Comparison of ENCODE assay signal across 24 mouse cellular contexts in the genomic region with DNA sequence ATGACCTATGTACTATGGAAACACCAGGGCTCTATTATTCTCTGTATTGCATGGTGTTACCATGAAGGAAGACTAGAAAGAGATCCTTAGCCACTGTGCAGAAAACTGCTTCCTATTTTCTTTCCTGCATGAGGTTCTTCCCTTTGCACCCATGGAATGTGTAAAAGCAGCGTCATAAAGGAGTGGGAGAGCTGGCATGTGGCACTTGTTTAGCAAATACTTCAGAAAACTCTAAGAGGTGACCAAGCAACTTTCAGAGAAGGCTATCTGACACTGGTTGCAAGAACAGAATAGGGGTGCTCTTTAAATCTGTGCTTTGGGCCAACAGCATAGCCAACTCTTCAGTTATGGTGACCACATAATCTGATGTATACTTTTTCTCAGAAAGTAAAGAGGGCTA. TPM values are rescaled to one million over a fixed set of nuclear protein-coding genes. Genes with fewer than 3 reads are reported as not detected.
A peak's percentile ranks its signal among the peaks of the same experiment; 100 is the strongest.
DNase-seq lines count a peak whose midpoint lies in the region; ATAC-seq and TF ChIP-seq lines count a peak whose summit lies in the region.
"Had no signal": no experiment of that assay in that cellular context is flagged by ENCODE, and none has a peak within 500 bp of the region (broad histone marks: within the 10 kb centered on the region; RNA-seq: fewer than 3 reads in every experiment).

No protein-coding gene starts in this region.

- peak overlapping the region; percentile 33; the same call in 1 of the 2 replicates for H3K27ac ChIP-seq in limb, embryonic 15.5 days
- H3K27ac ChIP-seq in limb, embryonic 10.5 days, result no peak overlapping the region
- H3K27ac ChIP-seq: embryonic facial prominence, embryonic 12.5 days; embryonic facial prominence, embryonic 15.5 days; heart, adult 2 months; heart, embryonic 10.5 days; heart, embryonic 13.5 days; hindbrain, embryonic 12.5 days; hindbrain, embryonic 15.5 days had no signal

- H3K9ac ChIP-seq in limb, embryonic 15.5 days, result no peak overlapping the region
- H3K9ac ChIP-seq: embryonic facial prominence, embryonic 12.5 days; embryonic facial prominence, embryonic 15.5 days; heart, embryonic 13.5 days; hindbrain, embryonic 12.5 days; hindbrain, embryonic 15.5 days had no signal

- H3K4me2 ChIP-seq in limb, embryonic 15.5 days, result no peak overlapping the region
- H3K4me2 ChIP-seq: embryonic facial prominence, embryonic 12.5 days; embryonic facial prominence, embryonic 15.5 days; heart, embryonic 13.5 days; hindbrain, embryonic 12.5 days; hindbrain, embryonic 15.5 days had no signal

- H3K9me3 ChIP-seq in limb, embryonic 15.5 days, result no peaks in the 10 kb centered on the region
- no peaks in the 10 kb centered on the region for H3K9me3 ChIP-seq in limb, embryonic 10.5 days (replicated peaks)
- H3K9me3 ChIP-seq: embryonic facial prominence, embryonic 12.5 days; embryonic facial prominence, embryonic 15.5 days; heart, embryonic 10.5 days; heart, embryonic 13.5 days; hindbrain, embryonic 12.5 days; hindbrain, embryonic 15.5 days had no signal

- peaks cover 30% of the 10 kb centered on the region for H3K36me3 ChIP-seq in limb, embryonic 15.5 days
- H3K36me3 ChIP-seq in limb, embryonic 10.5 days, result peaks cover 69% of the 10 kb centered on the region

- WGBS in limb, embryonic 15.5 days, result 58% methylated on average over 1 of the region's 1 CpGs
- WGBS in limb, embryonic 10.5 days, result 95% methylated on average over 1 of the region's 1 CpGs
- WGBS in lung, adult 2 months, result 54% methylated on average over 1 of the region's 1 CpGs

- no peak for ATAC-seq in limb, embryonic 15.5 days (ENCODE audit: insufficient number of reproducible peaks, low FRiP score, low TSS enrichment, low read depth)
- ATAC-seq: activated CD4-positive, CD25-positive, alpha-beta regulatory T cell, adult 4 months; CD4-positive, CD25-positive, alpha-beta regulatory T cell, adult 4 months; forebrain, embryonic 16.5 days had no signal

- H3K27me3 ChIP-seq in limb, embryonic 15.5 days, result no peaks in the 10 kb centered on the region
- H3K27me3 ChIP-seq in limb, embryonic 10.5 days (ENCODE audit: low read depth, poor library complexity, severe bottlenecking), result no peaks in the 10 kb centered on the region
- H3K27me3 ChIP-seq: embryonic facial prominence, embryonic 12.5 days; embryonic facial prominence, embryonic 15.5 days; heart, embryonic 13.5 days; hindbrain, embryonic 12.5 days; hindbrain, embryonic 15.5 days had no signal

- no peak for TF ChIP-seq CTCF in lung, adult 2 months (IDR thresholded peaks at IDR 0.05; ENCODE audit: insufficient read depth, low read length)

- H3K4me1 ChIP-seq in limb, embryonic 15.5 days, result no peaks in the 10 kb centered on the region
- no peaks in the 10 kb centered on the region for H3K4me1 ChIP-seq in limb, embryonic 10.5 days
- H3K4me1 ChIP-seq in lung, adult 2 months (ENCODE audit: control insufficient read depth, insufficient read depth, low read length), result peaks cover 4% of the 10 kb centered on the region; the same call in 1 of the 2 replicates
- H3K4me1 ChIP-seq: embryonic facial prominence, embryonic 12.5 days; embryonic facial prominence, embryonic 15.5 days; hindbrain, embryonic 12.5 days had no signal

- TF ChIP-seq POLR2A in lung, adult 2 months (IDR thresholded peaks at IDR 0.05; ENCODE audit: borderline replicate concordance, extremely low read depth, low read depth, low read length), result no peak

- H3K4me3 ChIP-seq in limb, embryonic 15.5 days, result no peak overlapping the region
- H3K4me3 ChIP-seq in limb, embryonic 10.5 days, result no peak overlapping the region
- no peak overlapping the region for H3K4me3 ChIP-seq in lung, adult 2 months (replicated peaks; ENCODE audit: extremely low read depth, low read depth, low read length)
- H3K4me3 ChIP-seq: embryonic facial prominence, embryonic 12.5 days; embryonic facial prominence, embryonic 15.5 days; heart, adult 2 months; heart, embryonic 10.5 days; heart, embryonic 13.5 days; hindbrain, embryonic 12.5 days; hindbrain, embryonic 15.5 days had no signal

- DNase-seq in limb, embryonic 10.5 days (ENCODE audit: low spot score), result no peak
- DNase-seq in lung, postnatal 10 days, result peak; percentile 25
- no peak for DNase-seq in lung, adult 2 months
- DNase-seq in lung, postnatal 36 days, result peak; percentile 74
- DNase-seq in embryo, embryonic 11 days, result no peak
- DNase-seq: adrenal gland, adult 8-10 months; adrenal gland, postnatal 36 days; cerebellum, adult 18-20 months; cerebellum, adult 9-10 months; cerebellum, postnatal 14 days; gastrocnemius, postnatal 10 days; gastrocnemius, postnatal 36 days; heart, adult 2 months; heart, postnatal 14 days had no signal

RNA-seq across cellular contexts. Expression of a gene that starts 52.4 kb away (rescaled TPM):
- polyA plus RNA-seq in limb, embryonic 15.5 days (2015; fragmentation: Nextera tagmentation; extraction: Ambion mirVana), result 59.8 and 67.2 TPM in 2 replicates
- 136 and 140 TPM in 2 replicates for polyA plus RNA-seq in limb, embryonic 10.5 days (2016; fragmentation: Nextera tagmentation; extraction: Ambion mirVana)
- 45.2 and 67.7 TPM in 2 replicates for polyA plus RNA-seq in lung, adult 2 months (2012; rRNA removed)

Comparison
In these comparisons a context has a peak if more than half of its experiments do, and no peak if none do; other contexts are left out.
1. DNase-seq: peak in lung, postnatal 10 days (single experiment) and lung, postnatal 36 days (single experiment); none in limb, embryonic 10.5 days (single experiment), lung, adult 2 months (single experiment) and embryo, embryonic 11 days (single experiment).